Mouse (Mus musculus) forebrain, embryonic 14.5 days (tissue): Measurements from ENCODE around the gene Btbd6. TPM values are rescaled to one million over a fixed set of nuclear protein-coding genes. Genes with fewer than 3 reads are reported as not detected.

Experiments used
- ATAC-seq: fragments of 200-750 bp; cut with Nextera tagmentation; 2 replicates; pipeline ENCODE4 v1.8.0; 2017; ENCODE audit warnings: mild to moderate bottlenecking, moderate library complexity
- DNase-seq: peaks from one replicate; pipeline ENCODE4 v3.0.0-alpha.2; 2015; ENCODE audit warnings: low spot score
- H3K27ac ChIP-seq: fragments of 300-500 bp; sonication (generic); 2 replicates; pipeline ENCODE4 v1.5.1; 2014; ENCODE audit warnings: low read depth, mild to moderate bottlenecking, control low read depth, low read length, moderate library complexity
- H3K27me3 ChIP-seq: fragments of 300-500 bp; sonication (generic); replicated peaks from 2 replicates; pipeline ENCODE4 v1.6.1; 2014; ENCODE audit warnings: low read length, control low read depth, mixed read lengths; ENCODE audit not compliant: control insufficient read depth, insufficient read depth
- H3K36me3 ChIP-seq: fragments of 300-500 bp; sonication (generic); 2 replicates; pipeline ENCODE4 v1.6.1; 2014; ENCODE audit warnings: low read length, control low read depth; ENCODE audit not compliant: control insufficient read depth, insufficient read depth
- H3K4me1 ChIP-seq: fragments of 300-500 bp; sonication (generic); 2 replicates; pipeline ENCODE4 v1.6.1; 2014; ENCODE audit warnings: antibody characterized with exemption, low read length, control low read depth; ENCODE audit not compliant: control insufficient read depth, insufficient read depth
- H3K4me2 ChIP-seq: fragments of 300-500 bp; sonication (generic); 2 replicates; pipeline ENCODE4 v1.6.1; 2014; ENCODE audit warnings: mild to moderate bottlenecking, control low read depth, low read length
- H3K4me3 ChIP-seq: fragments of 300-500 bp; sonication (generic); 2 replicates; pipeline ENCODE4 v1.5.1; 2014; ENCODE audit warnings: low read depth, low read length, control low read depth
- H3K9ac ChIP-seq: fragments of 300-500 bp; sonication (generic); 2 replicates; pipeline ENCODE4 v1.6.1; 2014; ENCODE audit warnings: mild to moderate bottlenecking, low read length, control low read depth, moderate library complexity
- H3K9me3 ChIP-seq: fragments of 300-500 bp; sonication (generic); replicated peaks from 2 replicates; pipeline ENCODE4 v1.6.1; 2016; ENCODE audit warnings: low read length, control low read depth, mixed read lengths; ENCODE audit not compliant: control insufficient read depth
- WGBS: fragments of 180-500 bp; shearing (Covaris S2); extraction: QIAGEN DNeasy Blood & Tissue Kit; methylation state at CpG from one replicate; pipeline ENCODE4 v1.1.7; 2014; 5-methylcytosine and 5-hydroxymethylcytosine counted together
- polyA plus RNA-seq: library from polyadenylated mRNA; unstranded; fragments of >200 nt; fragmentation: Nextera tagmentation; extraction: Ambion mirVana; gene quantifications from 2 replicates; pipeline ENCODE4 v1.2.1, GENCODE M21; 2014

Gene Btbd6
- polyA plus RNA-seq, 1 experiment from 2014 or later = 35.0 TPM

DNA sequence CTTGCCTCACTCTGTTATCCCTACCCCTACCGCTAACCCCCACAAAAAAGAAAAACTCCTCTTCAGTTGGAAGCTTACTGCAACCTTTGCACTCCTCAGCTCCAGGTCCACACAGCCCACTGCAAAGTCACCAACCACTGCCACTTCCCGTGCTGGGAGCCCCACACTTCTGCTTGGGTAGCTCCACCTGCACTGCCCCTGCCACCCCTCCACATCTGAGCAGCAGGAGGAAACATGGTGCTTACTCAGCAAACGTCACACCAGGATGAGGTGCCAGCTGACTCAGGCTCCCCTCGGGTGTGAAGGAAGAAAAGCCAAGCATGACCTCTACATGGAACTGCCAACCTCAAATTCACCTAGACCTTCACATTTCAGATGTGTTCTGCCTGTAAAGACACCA is 17.9 kb downstream of the Btbd6 start:
- Histone ChIP-seq H3K4me2 (no peak overlapping the region), H3K9me3 (no peaks in the 10 kb centered on the region), H3K27me3 (no peaks in the 10 kb centered on the region), H3K4me3 (no peak overlapping the region), H3K36me3 (peaks cover 18% of the 10 kb centered on the region), H3K4me1 (peaks cover 8% of the 10 kb centered on the region), H3K9ac (no peak overlapping the region), H3K27ac (no peak overlapping the region)
- WGBS = 87% methylated on average over 4 of the region's 4 CpGs
- DNase-seq (no peak), ATAC-seq (no peak)

DNA sequence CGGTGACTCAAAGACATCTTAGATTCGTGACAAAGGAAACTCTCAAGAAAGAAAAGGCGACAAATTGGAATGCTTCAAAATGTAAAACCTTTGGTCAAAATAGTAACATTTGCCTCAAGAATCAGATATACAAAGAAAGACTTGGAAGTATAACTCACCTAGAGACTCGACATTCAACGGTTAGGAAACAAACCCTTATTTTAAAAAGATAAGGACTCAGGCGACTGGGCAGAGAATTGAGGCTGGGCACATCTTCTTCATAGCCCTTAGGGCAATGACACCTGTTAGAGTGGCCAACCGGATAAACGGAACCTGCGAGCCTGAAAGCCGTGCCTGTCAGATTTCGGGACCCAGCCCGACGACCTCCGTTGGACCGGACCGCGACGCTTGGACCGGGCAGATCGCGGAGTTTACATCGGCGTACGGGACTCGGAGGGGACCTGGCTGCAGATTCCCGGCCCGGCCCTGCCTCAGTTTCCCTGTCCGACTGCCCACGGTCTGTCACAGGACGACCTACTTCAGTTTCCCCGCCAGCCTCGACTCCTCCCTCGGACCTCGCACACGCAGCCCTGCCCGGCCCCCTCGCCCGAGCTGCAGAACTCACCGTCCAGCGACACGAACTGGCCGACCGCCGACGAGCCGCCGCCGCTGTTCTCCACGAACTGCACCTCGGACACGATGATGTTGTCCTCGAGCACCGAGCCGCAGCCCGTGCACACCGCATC is 23.4 kb downstream of the Btbd6 start:
- ATAC-seq = no peak
- H3K4me1 ChIP-seq = peaks cover 19% of the 10 kb centered on the region
- WGBS = 1% methylated on average over 55 of the region's 56 CpGs
- H3K4me3 ChIP-seq = peak overlapping the region; percentile 93
- peak overlapping the region; percentile 87 for H3K4me2 ChIP-seq
- no peaks in the 10 kb centered on the region for H3K27me3 ChIP-seq
- peak overlapping the region; percentile 86 for H3K27ac ChIP-seq
- H3K36me3 ChIP-seq = peaks cover 8% of the 10 kb centered on the region
- no peaks in the 10 kb centered on the region for H3K9me3 ChIP-seq
- peak overlapping the region; percentile 92 for H3K9ac ChIP-seq
- no peak for DNase-seq

DNA sequence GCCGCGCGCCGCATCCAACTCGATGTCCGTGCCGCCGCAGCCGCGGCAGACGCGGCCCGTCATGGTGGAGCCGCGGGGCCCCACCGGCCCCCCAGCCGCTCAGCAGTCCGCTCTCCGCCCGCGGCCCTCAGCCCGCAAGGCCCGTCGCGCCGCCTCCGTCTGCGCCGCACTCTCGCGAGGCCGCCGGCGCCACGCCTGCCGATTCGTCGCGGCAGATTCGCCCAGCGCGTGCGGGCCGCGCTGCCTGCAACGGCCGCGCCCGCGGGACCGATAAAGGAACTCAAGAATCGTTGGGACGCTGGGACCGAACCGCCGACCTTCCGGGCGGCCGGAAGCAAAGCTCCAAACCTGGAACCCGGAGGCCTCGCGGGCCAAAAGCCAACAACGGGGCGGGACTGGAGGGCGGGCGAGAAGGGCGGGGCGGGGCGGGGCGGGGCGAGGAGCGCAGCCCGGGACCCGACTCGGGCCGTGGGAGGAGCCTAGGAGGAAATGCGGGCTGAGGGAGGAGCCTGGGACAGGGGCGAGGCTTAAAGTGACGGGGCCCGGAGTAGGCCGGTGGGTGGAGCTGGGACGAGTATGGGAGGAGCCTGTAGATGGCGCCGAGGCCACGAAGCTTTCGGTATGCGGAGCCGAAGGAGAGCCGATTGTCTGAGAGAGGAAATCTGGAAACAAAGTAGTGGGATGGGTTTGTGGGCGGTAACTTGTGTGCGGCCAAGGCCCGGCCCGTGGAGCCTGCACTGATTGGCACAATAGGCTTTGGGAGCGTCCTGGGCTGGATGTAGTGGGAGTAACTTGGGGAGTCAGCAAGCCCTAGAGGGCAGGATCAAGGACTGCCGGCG is 24.2 kb downstream of the Btbd6 start, which contains the start of gene Brf1:
Brf1 (minus strand) TSS at position 411 of the 839 bp plus-strand sequence.
- Histone ChIP-seq H3K27me3 (no peaks in the 10 kb centered on the region), H3K4me1 (peaks cover 19% of the 10 kb centered on the region), H3K27ac (peak within 1 kb of the TSS; percentile 86), H3K9me3 (no peaks in the 10 kb centered on the region), H3K4me3 (peak within 1 kb of the TSS; percentile 93), H3K9ac (peak within 1 kb of the TSS; percentile 92), H3K4me2 (peak within 1 kb of the TSS; percentile 87), H3K36me3 (peaks cover 8% of the 10 kb centered on the region)
- DNase-seq (peak; percentile 98), ATAC-seq (peak; percentile 98)
- WGBS = under 1% methylated on average over 68 of the region's 96 CpGs

DNA sequence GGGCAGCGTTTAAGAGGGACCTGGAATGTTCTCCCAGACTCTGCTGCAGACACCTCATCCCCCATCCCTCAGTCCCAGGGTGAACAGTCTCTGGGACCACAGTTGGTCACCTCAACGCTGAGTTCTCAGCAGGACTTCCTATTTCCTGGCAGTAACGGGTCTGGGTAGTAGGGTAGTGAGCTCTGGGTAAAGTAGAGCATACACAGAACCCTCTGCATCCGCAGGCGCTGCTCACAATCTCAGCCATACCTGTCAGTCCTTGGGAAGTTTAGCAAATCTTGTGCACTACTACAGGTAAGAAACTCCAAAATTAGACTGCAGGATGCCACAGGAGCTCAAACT is 24.8 kb downstream of the Btbd6 start:
- peaks cover 19% of the 10 kb centered on the region for H3K4me1 ChIP-seq
- no peaks in the 10 kb centered on the region for H3K27me3 ChIP-seq
- H3K27ac ChIP-seq = peak overlapping the region; percentile 86
- WGBS = 2% methylated on average over 5 of the region's 5 CpGs
- ATAC-seq (no peak), DNase-seq (no peak)
- H3K9ac ChIP-seq = peak overlapping the region; percentile 92
- H3K9me3 ChIP-seq = no peaks in the 10 kb centered on the region
- H3K36me3 ChIP-seq = peaks cover 8% of the 10 kb centered on the region; the same call in 1 of the 2 replicates
- H3K4me3 ChIP-seq = peak overlapping the region; percentile 93
- peak overlapping the region; percentile 87 for H3K4me2 ChIP-seq

DNA sequence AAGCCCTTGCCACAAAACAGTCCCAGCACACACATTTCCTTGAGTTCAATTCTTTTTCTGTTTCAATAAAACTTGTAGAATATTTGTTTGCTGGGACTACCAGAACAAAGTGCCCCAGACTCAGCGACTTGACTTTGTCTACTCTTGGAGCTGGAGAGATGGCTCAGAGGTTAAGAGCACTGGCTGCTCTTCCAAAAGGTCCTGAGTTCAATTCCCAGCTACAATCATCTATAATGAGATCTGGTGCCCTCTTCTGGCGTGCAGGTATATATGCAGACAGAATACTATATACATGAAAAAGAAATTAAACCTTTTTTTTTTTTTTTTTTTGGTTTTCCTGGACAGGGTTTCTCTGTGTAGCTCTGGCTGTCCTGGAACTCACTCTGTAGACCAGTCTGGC is 26.4 kb downstream of the Btbd6 start:
- H3K9ac ChIP-seq = no peak overlapping the region
- DNase-seq (no peak), ATAC-seq (no peak)
- H3K4me2 ChIP-seq = no peak overlapping the region
- no peaks in the 10 kb centered on the region for H3K9me3 ChIP-seq
- H3K36me3 ChIP-seq = no peaks in the 10 kb centered on the region
- H3K4me1 ChIP-seq = peaks cover 19% of the 10 kb centered on the region
- no peak overlapping the region for H3K27ac ChIP-seq
- no peak overlapping the region for H3K4me3 ChIP-seq
- 44% methylated on average over 2 of the region's 2 CpGs for WGBS
- no peaks in the 10 kb centered on the region for H3K27me3 ChIP-seq

DNA sequence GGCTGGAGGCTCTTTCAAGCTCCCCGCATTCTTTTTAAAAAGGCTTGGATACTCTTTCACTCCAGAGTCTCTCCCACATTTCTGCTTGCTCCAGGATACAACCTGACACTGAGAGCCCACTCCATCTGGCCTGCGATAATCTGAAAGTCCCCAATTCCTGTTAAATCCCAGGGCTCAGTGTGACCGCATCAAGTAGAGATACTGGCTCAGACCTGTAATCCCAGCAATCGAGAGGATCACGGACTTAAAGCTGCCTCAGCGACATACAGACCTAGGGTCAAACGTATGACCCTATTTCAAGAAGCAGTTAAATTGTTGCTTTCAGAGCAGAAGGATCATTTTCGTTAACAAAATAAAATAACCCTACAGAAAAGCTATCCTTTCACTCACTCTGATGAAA is 27.7 kb downstream of the Btbd6 start:
- no peak overlapping the region for H3K9ac ChIP-seq
- H3K4me1 ChIP-seq = peaks cover 12% of the 10 kb centered on the region
- no peaks in the 10 kb centered on the region for H3K36me3 ChIP-seq
- DNase-seq (no peak), ATAC-seq (no peak)
- no peak overlapping the region for H3K4me2 ChIP-seq
- 81% methylated on average over 8 of the region's 8 CpGs for WGBS
- H3K27me3 ChIP-seq = no peaks in the 10 kb centered on the region
- H3K4me3 ChIP-seq = no peak overlapping the region
- H3K9me3 ChIP-seq = no peaks in the 10 kb centered on the region
- H3K27ac ChIP-seq = no peak overlapping the region

DNA sequence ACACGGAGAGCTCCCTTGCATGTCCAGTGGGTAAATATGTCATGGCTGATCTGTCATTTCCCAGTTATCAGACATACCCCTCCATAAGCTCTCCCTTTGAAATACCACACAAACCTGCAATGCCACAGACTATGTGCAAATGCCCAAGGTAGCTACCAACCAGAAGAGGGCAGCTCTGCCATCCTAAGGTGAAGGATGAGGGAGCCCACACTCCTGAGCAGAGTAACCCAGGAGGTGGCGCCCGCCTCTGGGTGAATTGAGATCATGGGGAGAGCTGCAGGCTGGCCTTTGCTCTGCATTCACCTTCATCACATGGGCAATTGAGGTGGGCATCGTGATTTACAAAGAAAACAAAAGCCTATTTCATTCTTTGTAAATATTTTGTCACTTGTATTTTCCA is 28.7 kb downstream of the Btbd6 start:
- peak; percentile 37 for DNase-seq
- peaks cover 8% of the 10 kb centered on the region; the same call in 1 of the 2 replicates for H3K4me1 ChIP-seq
- no peak overlapping the region for H3K4me3 ChIP-seq
- H3K27ac ChIP-seq = no peak overlapping the region
- H3K4me2 ChIP-seq = no peak overlapping the region
- H3K27me3 ChIP-seq = no peaks in the 10 kb centered on the region
- H3K9ac ChIP-seq = no peak overlapping the region
- H3K9me3 ChIP-seq = no peaks in the 10 kb centered on the region
- 26% methylated on average over 4 of the region's 4 CpGs for WGBS
- H3K36me3 ChIP-seq = no peaks in the 10 kb centered on the region
- no peak for ATAC-seq

DNA sequence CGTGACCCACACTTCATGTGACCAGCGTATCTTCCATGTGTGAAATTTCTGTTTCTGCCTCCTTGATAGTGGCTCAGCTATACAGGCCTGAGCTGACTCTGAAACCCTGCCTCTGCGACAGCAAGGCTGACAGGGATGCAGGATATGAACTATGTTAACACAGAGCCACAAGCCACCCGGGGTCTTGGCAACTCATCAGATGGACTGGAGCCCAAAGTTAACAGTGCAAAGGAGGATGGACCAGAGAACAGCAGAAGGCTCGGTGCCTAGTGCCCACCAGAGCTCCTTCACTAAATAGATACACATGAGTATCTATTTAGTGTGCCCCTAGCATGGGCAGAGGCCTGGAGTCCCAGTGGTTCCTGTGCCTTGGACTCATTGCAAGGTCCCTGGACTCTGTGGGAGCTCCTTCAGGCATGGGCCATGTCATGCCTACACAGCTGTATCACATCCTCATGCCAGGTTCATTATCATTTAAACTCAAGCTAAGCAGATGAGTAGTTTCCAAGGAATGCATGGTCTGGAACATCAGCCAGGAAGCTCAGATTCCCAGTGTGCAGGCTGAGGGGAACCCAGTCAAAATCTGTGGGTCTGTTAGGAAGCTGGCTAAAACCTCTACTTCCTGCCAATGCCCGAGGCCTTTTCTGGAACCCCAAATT is 35.5 kb downstream of the Btbd6 start:
- Histone ChIP-seq H3K9me3 (no peaks in the 10 kb centered on the region), H3K4me3 (no peak overlapping the region), H3K4me1 (peaks cover 18% of the 10 kb centered on the region), H3K36me3 (no peaks in the 10 kb centered on the region), H3K4me2 (no peak overlapping the region), H3K27me3 (no peaks in the 10 kb centered on the region), H3K9ac (no peak overlapping the region), H3K27ac (no peak overlapping the region)
- DNase-seq (no peak), ATAC-seq (no peak)
- WGBS = 88% methylated on average over 6 of the region's 6 CpGs
